Mouse (Mus musculus): Measurements from ENCODE around the gene Thrap3. TPM values are rescaled to one million over a fixed set of nuclear protein-coding genes. Genes with fewer than 3 reads are reported as not detected.
A peak's percentile ranks its signal among the peaks of the same experiment; 100 is the strongest.

The Thrap3 gene
- polyA plus RNA-seq, 1 experiment from 2014 or later = 129 TPM

DNA sequence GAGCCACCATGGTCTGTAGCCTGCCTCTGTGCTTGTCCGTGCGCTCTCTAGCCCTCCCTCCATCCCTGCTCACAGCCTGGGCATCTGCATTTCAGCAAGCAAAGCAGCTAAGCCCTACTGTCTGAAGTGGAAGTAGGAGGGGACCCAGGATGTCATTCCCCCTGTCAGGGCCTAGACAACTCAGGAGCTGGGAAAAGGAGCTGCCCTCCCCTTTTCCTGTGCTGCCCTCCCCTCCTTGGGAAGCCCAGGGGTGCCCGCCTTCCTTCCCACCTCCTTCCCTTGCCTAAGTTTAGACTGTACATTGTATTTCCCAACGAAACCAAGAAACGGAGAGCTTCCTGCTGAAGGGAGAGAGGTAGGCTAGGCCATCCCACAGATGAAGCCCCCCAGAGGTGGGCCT is 61.5 kb downstream of the Thrap3 start:
- Histone ChIP-seq H3K27ac (peak overlapping the region; percentile 55), H3K36me3 (peaks cover 34% of the 10 kb centered on the region), H3K9ac (no peak overlapping the region), H3K4me2 (no peak overlapping the region), H3K4me1 (replicated peaks) (peaks cover 18% of the 10 kb centered on the region), H3K4me3 (no peak overlapping the region), H3K9me3 (replicated peaks) (no peaks in the 10 kb centered on the region), H3K27me3 (no peaks in the 10 kb centered on the region)
- no peak for ATAC-seq (replicated peaks; ENCODE audit: insufficient number of reproducible peaks, insufficient read depth, low FRiP score, low read depth)
- WGBS = 68% methylated on average over 5 of the region's 5 CpGs

DNA sequence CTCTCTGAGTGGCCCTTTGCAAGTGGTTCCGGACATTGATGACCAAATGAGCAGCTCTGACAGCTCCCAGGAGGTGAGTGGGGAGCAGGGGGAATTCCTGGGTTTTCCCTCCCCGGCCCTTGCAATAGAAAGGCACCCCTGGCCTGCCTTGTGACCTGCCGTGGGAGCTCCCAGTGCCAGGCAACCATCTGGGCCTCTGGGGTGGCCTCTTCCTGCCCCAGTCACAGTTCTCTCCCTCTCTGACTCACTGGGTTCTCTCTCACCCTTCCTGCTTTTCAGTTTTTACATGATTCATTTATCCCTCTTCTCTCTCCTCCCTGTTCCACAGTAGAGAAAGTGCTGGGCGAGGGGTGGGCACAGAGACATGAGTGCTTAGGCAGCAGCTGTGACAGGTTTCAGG is 64.8 kb downstream of the Thrap3 start:
- Histone ChIP-seq H3K9ac (no peak overlapping the region), H3K27me3 (no peaks in the 10 kb centered on the region), H3K9me3 (replicated peaks) (no peaks in the 10 kb centered on the region), H3K27ac (no peak overlapping the region), H3K4me3 (no peak overlapping the region), H3K4me2 (no peak overlapping the region), H3K4me1 (replicated peaks) (peaks cover 22% of the 10 kb centered on the region), H3K36me3 (peaks cover 47% of the 10 kb centered on the region)
- WGBS = 84% methylated on average over 4 of the region's 4 CpGs
- ATAC-seq (replicated peaks; ENCODE audit: insufficient number of reproducible peaks, insufficient read depth, low FRiP score, low read depth) = no peak

DNA sequence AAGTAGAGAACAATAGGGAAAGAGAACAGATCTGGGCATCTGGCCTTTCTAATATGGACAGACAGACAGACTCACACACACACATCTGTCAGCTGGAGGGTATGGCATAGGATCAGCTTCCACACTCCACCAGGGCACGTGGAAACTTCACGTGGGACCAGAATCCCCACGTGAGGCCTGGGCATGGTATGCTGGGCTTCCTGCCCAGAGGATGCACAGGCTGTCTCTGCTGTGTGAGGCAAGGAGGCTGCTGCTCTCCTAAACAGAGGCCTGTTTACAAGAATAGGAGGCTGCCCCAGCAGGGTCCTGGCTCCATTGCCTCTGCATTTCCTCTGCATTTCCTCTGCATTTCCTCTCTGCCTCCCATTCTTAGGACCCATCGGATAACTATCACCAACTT is 67.9 kb downstream of the Thrap3 start:
- Histone ChIP-seq H3K27ac (no peak overlapping the region), H3K36me3 (peaks cover 47% of the 10 kb centered on the region)
- WGBS = 64% methylated on average over 4 of the region's 4 CpGs

DNA sequence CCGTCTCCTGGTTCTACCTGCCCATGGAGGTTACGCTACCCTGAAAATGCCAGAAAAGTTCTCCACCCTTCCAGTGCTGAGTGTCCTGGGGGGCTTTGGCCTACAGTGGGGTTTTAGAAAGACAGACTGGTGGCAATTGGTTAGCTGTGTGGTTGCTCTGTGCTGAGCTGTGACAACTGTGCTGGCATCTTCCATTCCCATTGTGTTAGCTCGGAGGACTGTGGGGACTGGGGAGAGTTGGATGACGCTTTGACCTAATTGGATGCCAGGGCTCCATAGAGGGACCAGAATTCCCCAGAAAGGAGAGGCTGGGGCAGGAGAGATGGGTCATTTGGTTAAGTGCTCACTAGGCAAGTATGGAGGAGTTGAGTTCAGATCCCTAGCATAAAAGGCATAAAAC is 68.3 kb downstream of the Thrap3 start:
- no peak overlapping the region for H3K4me3 ChIP-seq
- peaks cover 47% of the 10 kb centered on the region for H3K36me3 ChIP-seq
- H3K27ac ChIP-seq = no peak overlapping the region
- no peak overlapping the region for H3K4me2 ChIP-seq
- H3K27me3 ChIP-seq = no peaks in the 10 kb centered on the region
- H3K4me1 ChIP-seq (replicated peaks) = peaks cover 36% of the 10 kb centered on the region
- ATAC-seq (replicated peaks; ENCODE audit: insufficient number of reproducible peaks, insufficient read depth, low FRiP score, low read depth) = no peak
- 95% methylated on average over 4 of the region's 4 CpGs for WGBS
- no peak overlapping the region for H3K9ac ChIP-seq
- no peaks in the 10 kb centered on the region for H3K9me3 ChIP-seq (replicated peaks)

More for the DNA sequence above, 67.9 kb downstream of the Thrap3 start:
- H3K4me2 ChIP-seq = no peak overlapping the region
- no peak overlapping the region for H3K9ac ChIP-seq
- H3K9me3 ChIP-seq (replicated peaks) = no peaks in the 10 kb centered on the region
- no peak for ATAC-seq (replicated peaks; ENCODE audit: insufficient number of reproducible peaks, insufficient read depth, low FRiP score, low read depth)
- peaks cover 36% of the 10 kb centered on the region for H3K4me1 ChIP-seq (replicated peaks)
- no peak overlapping the region for H3K4me3 ChIP-seq
- H3K27me3 ChIP-seq = no peaks in the 10 kb centered on the region

DNA sequence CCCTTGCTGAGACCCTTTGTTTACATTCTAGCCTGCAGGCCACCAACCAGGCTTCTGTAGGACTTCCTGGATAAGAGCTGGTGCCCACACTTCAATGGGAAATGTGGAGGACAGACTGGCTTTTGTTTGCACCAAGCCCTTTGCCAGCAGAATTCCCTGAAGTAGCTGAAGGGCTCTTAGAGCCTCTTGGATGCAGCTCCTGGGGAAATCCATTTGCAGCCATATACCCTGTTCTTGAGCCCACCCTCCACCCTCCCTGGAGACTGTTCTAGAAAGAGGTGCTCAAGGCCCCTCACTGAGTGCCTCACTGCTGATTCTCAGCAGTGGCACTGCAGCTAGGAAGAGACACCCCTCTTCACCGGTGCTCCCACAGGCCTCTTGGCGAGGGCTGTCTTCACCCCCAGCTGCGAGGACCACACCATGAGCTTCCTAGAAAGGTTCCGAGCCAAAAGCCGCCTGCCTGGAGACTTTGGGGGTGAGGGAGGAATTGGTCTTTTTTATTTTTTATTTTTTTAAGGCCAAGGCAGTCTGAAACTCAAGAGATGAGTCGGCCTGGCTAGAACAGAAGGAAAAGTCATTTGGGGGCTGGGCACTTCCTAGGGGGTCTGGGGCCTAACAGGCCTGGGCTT is 69.8 kb downstream of the Thrap3 start:
- H3K9ac ChIP-seq = no peak overlapping the region
- no peaks in the 10 kb centered on the region for H3K9me3 ChIP-seq (replicated peaks)
- no peak for ATAC-seq (replicated peaks; ENCODE audit: insufficient number of reproducible peaks, insufficient read depth, low FRiP score, low read depth)
- H3K36me3 ChIP-seq = peaks cover 50% of the 10 kb centered on the region
- H3K4me3 ChIP-seq = no peak overlapping the region
- H3K4me1 ChIP-seq (replicated peaks) = peaks cover 36% of the 10 kb centered on the region
- H3K4me2 ChIP-seq = no peak overlapping the region
- H3K27me3 ChIP-seq = no peaks in the 10 kb centered on the region
- 65% methylated on average over 6 of the region's 6 CpGs for WGBS
- H3K27ac ChIP-seq = peak overlapping the region; percentile 37

DNA sequence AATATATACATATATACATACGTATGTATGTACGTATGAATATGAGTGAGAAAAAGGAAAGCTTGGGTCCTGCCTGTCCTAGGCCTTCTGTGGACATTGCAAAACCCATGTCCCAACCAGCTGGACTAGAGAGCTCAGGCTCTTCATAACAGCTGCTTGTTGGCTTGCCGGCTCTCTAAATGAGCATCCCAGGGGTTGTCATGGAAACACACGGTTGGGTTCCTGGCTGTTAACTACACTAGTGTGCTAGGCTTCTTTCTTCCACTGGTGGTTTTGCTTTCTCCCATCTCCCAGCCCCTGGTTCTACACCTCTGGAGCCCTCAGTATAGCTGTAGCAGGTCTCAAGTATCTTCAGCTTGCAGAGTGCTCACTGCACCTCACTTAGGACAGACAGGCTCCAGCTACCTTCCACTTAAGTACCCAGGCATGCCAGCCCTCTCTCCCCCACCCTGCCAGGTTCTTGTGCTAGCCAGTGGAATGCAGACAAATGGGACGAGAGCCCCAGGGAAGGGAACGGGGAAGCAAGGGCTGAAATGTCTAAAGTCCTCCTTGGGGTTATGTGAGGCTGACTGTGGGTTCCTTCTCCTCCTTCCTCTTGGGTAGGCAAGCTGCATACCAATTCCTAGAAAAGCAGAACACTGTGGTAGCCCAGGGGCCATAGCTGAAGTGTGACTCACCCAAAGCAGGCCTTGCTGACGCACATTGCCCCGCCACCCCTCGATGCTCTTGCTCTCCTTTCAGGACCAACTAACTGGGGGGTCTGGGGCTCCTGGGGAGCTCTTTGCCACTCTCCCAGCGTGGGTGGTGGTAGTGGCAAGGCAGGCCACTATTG is 71.1 kb downstream of the Thrap3 start:
- Histone ChIP-seq H3K27ac (peak overlapping the region; percentile 37), H3K4me2 (no peak overlapping the region), H3K27me3 (no peaks in the 10 kb centered on the region), H3K4me1 (replicated peaks) (peaks cover 36% of the 10 kb centered on the region), H3K4me3 (no peak overlapping the region), H3K36me3 (peaks cover 54% of the 10 kb centered on the region), H3K9me3 (replicated peaks) (no peaks in the 10 kb centered on the region), H3K9ac (no peak overlapping the region)
- 50% methylated on average over 10 of the region's 10 CpGs for WGBS
- ATAC-seq (replicated peaks; ENCODE audit: insufficient number of reproducible peaks, insufficient read depth, low FRiP score, low read depth) = peak; percentile 29; the same call in 1 of the 2 replicates

DNA sequence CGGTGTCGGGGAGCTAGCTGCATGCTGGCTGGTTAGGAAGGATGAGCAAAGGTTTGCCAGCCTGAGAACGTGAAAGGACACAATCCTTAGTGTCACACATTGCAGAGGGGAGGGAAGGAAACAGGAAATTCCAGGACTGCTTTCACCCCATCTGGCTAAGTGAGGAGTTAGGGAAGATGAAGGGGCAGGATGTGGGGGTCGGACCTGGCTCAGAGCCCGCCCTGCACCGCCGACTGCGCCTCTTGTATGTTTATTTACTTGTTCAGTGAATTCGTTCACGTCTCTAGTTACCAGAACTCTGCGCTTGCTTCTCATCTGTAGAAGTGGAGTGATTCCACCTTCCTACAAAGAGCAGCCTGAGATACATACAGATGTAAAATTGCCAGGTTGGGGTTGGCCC is 72.1 kb downstream of the Thrap3 start:
- 49% methylated on average over 11 of the region's 11 CpGs for WGBS
- no peak for ATAC-seq (replicated peaks; ENCODE audit: insufficient number of reproducible peaks, insufficient read depth, low FRiP score, low read depth)
- Histone ChIP-seq H3K4me3 (no peak overlapping the region), H3K9me3 (replicated peaks) (no peaks in the 10 kb centered on the region), H3K9ac (no peak overlapping the region), H3K4me2 (no peak overlapping the region), H3K36me3 (peaks cover 54% of the 10 kb centered on the region), H3K27ac (peak overlapping the region; percentile 69), H3K4me1 (replicated peaks) (peaks cover 36% of the 10 kb centered on the region), H3K27me3 (no peaks in the 10 kb centered on the region)

DNA sequence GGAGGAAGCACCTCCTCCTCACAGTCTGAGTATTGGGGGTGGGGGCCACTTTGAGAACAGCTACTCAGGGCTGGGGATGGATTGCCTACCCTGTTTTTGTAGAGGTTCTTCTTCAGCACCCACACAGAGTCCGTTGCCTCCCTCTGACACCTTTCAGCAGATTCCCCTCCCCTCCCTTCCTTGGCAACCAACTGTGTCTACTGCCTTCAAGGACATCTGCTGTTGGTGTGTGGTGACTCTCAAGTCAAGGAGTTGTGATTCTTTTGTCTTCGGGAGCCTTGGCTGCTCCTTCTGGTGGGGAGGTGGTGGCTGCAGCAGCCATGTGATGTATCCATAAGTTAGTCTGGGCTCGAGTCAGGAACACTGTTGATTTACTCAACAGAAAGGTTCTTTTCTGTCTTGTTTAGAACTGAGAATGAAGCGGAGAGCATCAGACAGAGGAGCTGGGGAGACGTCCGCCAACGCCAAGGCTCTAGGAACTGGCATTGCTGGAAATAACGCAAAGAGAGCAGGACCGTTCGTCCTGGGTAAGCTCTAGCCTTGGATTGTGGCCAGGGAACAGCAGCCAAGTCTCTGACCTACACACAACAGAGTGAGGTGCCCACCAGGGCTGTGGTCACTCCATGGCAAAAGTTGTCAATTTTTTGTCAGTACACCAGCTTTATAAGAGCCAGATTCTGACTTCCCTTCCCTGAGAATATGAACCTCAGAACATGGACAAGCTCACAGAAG is 79.1 kb downstream of the Thrap3 start:
- H3K27ac ChIP-seq = no peak overlapping the region
- 62% methylated on average over 10 of the region's 10 CpGs for WGBS

DNA sequence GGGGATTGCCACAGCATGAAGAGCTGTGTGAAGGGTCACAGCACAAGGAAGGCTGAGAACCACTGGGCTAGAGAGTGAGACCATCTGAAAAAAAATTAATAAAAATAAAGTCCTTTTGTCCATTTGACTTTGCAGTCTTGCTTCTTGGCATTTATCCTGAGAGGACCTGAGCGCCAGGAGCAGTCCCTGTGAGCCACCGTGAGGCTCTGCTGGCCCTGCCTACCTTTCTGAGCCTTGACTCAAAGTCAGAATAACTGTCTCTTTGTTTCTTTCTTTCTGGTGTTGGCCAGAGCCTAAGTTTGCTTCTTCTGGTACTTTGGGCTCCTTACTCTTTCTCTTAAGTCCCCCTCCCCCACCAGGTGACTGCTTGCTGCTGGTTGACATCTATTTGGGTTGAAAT is 82.1 kb downstream of the Thrap3 start:
- WGBS = 83% methylated on average over 2 of the region's 2 CpGs
- H3K4me2 ChIP-seq = no peak overlapping the region

More for the DNA sequence above, 79.1 kb downstream of the Thrap3 start:
- H3K27me3 ChIP-seq = no peaks in the 10 kb centered on the region
- no peak overlapping the region for H3K9ac ChIP-seq
- peaks cover 42% of the 10 kb centered on the region for H3K36me3 ChIP-seq
- no peaks in the 10 kb centered on the region for H3K9me3 ChIP-seq (replicated peaks)
- ATAC-seq (replicated peaks; ENCODE audit: insufficient number of reproducible peaks, insufficient read depth, low FRiP score, low read depth) = no peak
- peaks cover 7% of the 10 kb centered on the region; the same call in 1 of the 2 replicates for H3K4me1 ChIP-seq (replicated peaks)
- no peak overlapping the region for H3K4me2 ChIP-seq
- no peak overlapping the region for H3K4me3 ChIP-seq

DNA sequence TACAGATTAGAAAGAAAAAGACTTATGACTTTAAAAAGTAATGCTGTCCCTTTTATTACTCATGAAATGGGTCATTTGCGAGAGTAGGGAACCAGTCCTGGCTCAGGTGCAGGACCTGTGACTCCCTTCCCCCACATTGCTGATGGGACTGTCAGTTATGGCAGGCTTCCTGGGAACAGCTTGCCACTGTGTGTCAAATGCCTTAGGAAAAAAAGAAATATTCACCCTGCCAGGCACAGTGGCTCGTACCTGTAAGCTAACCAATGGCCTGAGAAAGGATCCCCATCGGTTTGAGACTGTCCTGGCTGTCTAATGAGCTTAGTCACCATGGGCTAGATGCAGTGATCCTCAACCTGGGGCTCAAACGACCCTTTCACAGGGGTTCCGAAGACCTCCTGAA is 82.5 kb downstream of the Thrap3 start:
- 85% methylated on average over 5 of the region's 5 CpGs for WGBS
- Histone ChIP-seq H3K9me3 (replicated peaks) (no peaks in the 10 kb centered on the region), H3K4me2 (no peak overlapping the region), H3K4me3 (no peak overlapping the region), H3K4me1 (replicated peaks) (peaks cover 15% of the 10 kb centered on the region), H3K36me3 (peaks cover 9% of the 10 kb centered on the region; the same call in 1 of the 2 replicates), H3K27ac (no peak overlapping the region), H3K9ac (no peak overlapping the region), H3K27me3 (no peaks in the 10 kb centered on the region)
- ATAC-seq (replicated peaks; ENCODE audit: insufficient number of reproducible peaks, insufficient read depth, low FRiP score, low read depth) = no peak

More for the DNA sequence above, 82.1 kb downstream of the Thrap3 start:
- no peaks in the 10 kb centered on the region for H3K9me3 ChIP-seq (replicated peaks)
- H3K27me3 ChIP-seq = no peaks in the 10 kb centered on the region
- no peak for ATAC-seq (replicated peaks; ENCODE audit: insufficient number of reproducible peaks, insufficient read depth, low FRiP score, low read depth)
- no peak overlapping the region for H3K4me3 ChIP-seq
- H3K27ac ChIP-seq = no peak overlapping the region
- no peak overlapping the region for H3K9ac ChIP-seq
- H3K4me1 ChIP-seq (replicated peaks) = peaks cover 15% of the 10 kb centered on the region
- H3K36me3 ChIP-seq = peaks cover 13% of the 10 kb centered on the region; the same call in 1 of the 2 replicates

DNA sequence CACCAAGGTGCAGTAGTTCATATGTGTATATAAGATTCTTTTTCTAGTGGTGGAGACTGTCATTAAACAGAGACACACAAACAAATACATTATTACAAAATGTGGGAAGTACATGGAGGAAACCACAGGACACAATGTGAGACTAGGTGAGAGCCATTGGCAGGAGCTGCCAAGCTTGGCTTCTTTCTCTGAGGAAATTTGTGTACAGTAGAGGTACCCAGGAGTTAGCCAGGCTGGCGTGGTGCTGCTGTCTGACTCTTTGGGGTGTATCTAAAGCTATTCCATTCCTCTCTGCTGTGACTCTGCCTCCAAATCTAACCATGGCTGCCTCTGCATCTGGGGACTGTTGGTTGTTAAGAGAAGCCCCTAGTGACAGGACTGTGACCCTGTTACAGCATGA is 83.5 kb downstream of the Thrap3 start:
- Histone ChIP-seq H3K4me2 (no peak overlapping the region), H3K9me3 (replicated peaks) (no peaks in the 10 kb centered on the region), H3K27me3 (no peaks in the 10 kb centered on the region), H3K9ac (no peak overlapping the region), H3K27ac (no peak overlapping the region), H3K4me1 (replicated peaks) (peaks cover 15% of the 10 kb centered on the region), H3K36me3 (no peaks in the 10 kb centered on the region; the same call in 1 of the 2 replicates), H3K4me3 (no peak overlapping the region)
- no peak for ATAC-seq (replicated peaks; ENCODE audit: insufficient number of reproducible peaks, insufficient read depth, low FRiP score, low read depth)
- WGBS = 77% methylated on average over 1 of the region's 1 CpGs
